Mouse (Mus musculus): ENCODE data around the gene Inpp5b. TPM values are rescaled to one million over a fixed set of nuclear protein-coding genes. Genes with fewer than 3 reads are reported as not detected.

The Inpp5b gene
- polyA plus RNA-seq, 1 experiment = 47.3 TPM

- TF ChIP-seq POLR2A (IDR thresholded peaks at IDR 0.05; ENCODE audit: borderline replicate concordance, extremely low read depth, insufficient read depth, insufficient read length, poor library complexity, severe bottlenecking) (no peak), CTCF (IDR thresholded peaks at IDR 0.05; ENCODE audit: borderline replicate concordance, extremely low read depth, insufficient read depth, insufficient read length) (no peak)
- no peak for DNase-seq (ENCODE audit: low read depth)
These were observed 32.3 kb downstream of the Inpp5b start for GRCm38 (mm10) chr4:124773995-124774394.

DNA sequence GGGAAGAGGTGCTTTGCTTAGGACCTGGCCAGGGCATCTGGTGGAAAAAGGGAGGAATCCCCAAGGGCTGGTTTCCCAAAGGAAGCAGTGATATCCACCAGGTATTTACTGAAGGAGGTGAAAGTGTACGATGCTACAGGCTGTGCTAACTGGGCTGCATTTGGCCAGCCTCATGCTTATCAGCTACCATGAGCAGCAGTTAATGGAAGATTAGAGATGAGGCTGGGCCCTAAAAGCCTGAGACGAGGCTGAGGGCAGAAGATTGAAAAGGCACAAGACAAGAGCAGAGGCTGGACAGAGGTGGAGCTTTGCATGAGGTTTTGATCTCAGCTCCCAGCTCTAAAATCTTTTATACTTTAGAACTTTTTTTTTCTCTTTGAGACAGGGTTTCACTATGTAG, 32.8 kb downstream of the Inpp5b start:
- DNase-seq (ENCODE audit: low read depth) = no peak
- TF ChIP-seq CTCF (IDR thresholded peaks at IDR 0.05; ENCODE audit: borderline replicate concordance, extremely low read depth, insufficient read depth, insufficient read length) (no peak), POLR2A (IDR thresholded peaks at IDR 0.05; ENCODE audit: borderline replicate concordance, extremely low read depth, insufficient read depth, insufficient read length, poor library complexity, severe bottlenecking) (no peak)

DNA sequence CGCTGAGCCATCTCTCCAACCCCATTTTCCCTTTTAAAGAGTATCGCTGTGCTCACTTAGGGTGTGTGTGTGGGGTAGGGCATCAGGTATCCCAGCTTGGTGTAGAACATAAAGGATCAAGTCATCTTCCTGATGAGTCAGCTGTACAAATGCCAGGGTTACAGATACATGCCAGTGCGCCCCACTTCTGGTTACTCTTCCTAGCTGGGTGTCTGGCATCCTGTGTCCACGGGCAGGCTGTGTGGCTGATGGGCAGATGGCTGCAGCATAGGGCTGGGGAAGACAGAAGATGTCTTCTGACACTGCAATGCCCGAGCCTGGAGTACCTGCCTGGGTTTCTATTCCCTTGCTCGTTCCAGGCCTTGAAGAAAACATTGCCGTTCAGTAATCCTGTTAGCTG, 39.7 kb downstream of the Inpp5b start:
- no peak for TF ChIP-seq CTCF (IDR thresholded peaks at IDR 0.05; ENCODE audit: borderline replicate concordance, extremely low read depth, insufficient read depth, insufficient read length)
- no peak for TF ChIP-seq POLR2A (IDR thresholded peaks at IDR 0.05; ENCODE audit: borderline replicate concordance, extremely low read depth, insufficient read depth, insufficient read length, poor library complexity, severe bottlenecking)

GRCm38 (mm10) chr4:124782395-124782794, 40.7 kb downstream of the Inpp5b start:
- DNase-seq (ENCODE audit: low read depth) = no peak
- TF ChIP-seq POLR2A (IDR thresholded peaks at IDR 0.05; ENCODE audit: borderline replicate concordance, extremely low read depth, insufficient read depth, insufficient read length, poor library complexity, severe bottlenecking) = no peak
- TF ChIP-seq CTCF (IDR thresholded peaks at IDR 0.05; ENCODE audit: borderline replicate concordance, extremely low read depth, insufficient read depth, insufficient read length) = no peak

More for the DNA sequence above, 39.7 kb downstream of the Inpp5b start:
- no peak for DNase-seq (ENCODE audit: low read depth)

- TF ChIP-seq POLR2A (IDR thresholded peaks at IDR 0.05; ENCODE audit: borderline replicate concordance, extremely low read depth, insufficient read depth, insufficient read length, poor library complexity, severe bottlenecking) (no peak), CTCF (IDR thresholded peaks at IDR 0.05; ENCODE audit: borderline replicate concordance, extremely low read depth, insufficient read depth, insufficient read length) (no peak)
- DNase-seq (ENCODE audit: low read depth) = no peak
These were observed 42.3 kb downstream of the Inpp5b start for GRCm38 (mm10) chr4:124783937-124784336.

- DNase-seq (ENCODE audit: low read depth) = no peak
- TF ChIP-seq POLR2A (IDR thresholded peaks at IDR 0.05; ENCODE audit: borderline replicate concordance, extremely low read depth, insufficient read depth, insufficient read length, poor library complexity, severe bottlenecking) = no peak
- TF ChIP-seq CTCF (IDR thresholded peaks at IDR 0.05; ENCODE audit: borderline replicate concordance, extremely low read depth, insufficient read depth, insufficient read length) = no peak
These were observed 48.4 kb downstream of the Inpp5b start for GRCm38 (mm10) chr4:124790013-124790412.

DNA sequence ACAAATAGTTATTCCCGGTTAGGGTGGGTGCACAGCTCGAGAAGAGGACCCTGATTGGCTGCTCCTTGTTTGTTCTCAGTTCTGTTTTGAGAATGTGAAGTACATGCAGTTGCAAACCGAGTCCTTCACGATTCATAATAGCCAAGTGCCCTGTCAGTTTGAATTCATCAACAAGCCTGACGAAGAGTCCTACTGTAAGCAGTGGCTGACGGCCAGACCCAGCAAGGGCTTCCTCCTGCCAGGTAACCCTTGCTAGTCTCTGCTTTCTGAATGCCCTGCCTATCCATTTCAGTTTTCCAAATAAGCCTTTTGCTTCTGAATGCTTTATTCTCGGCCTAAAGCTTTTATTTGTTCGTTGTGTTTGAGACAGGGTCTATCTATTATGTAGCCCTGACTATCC, 50.5 kb downstream of the Inpp5b start:
- TF ChIP-seq CTCF (IDR thresholded peaks at IDR 0.05; ENCODE audit: borderline replicate concordance, extremely low read depth, insufficient read depth, insufficient read length) = no peak
- no peak for TF ChIP-seq POLR2A (IDR thresholded peaks at IDR 0.05; ENCODE audit: borderline replicate concordance, extremely low read depth, insufficient read depth, insufficient read length, poor library complexity, severe bottlenecking)
- no peak for DNase-seq (ENCODE audit: low read depth)

- no peak for DNase-seq (ENCODE audit: low read depth)
- TF ChIP-seq POLR2A (IDR thresholded peaks at IDR 0.05; ENCODE audit: borderline replicate concordance, extremely low read depth, insufficient read depth, insufficient read length, poor library complexity, severe bottlenecking) (no peak), CTCF (IDR thresholded peaks at IDR 0.05; ENCODE audit: borderline replicate concordance, extremely low read depth, insufficient read depth, insufficient read length) (no peak)
These were observed 54.5 kb downstream of the Inpp5b start for GRCm38 (mm10) chr4:124796141-124796540.

GRCm38 (mm10) chr4:124796913-124797312, 55.3 kb downstream of the Inpp5b start:
- DNase-seq (ENCODE audit: low read depth) = no peak
- TF ChIP-seq CTCF (IDR thresholded peaks at IDR 0.05; ENCODE audit: borderline replicate concordance, extremely low read depth, insufficient read depth, insufficient read length) (no peak), POLR2A (IDR thresholded peaks at IDR 0.05; ENCODE audit: borderline replicate concordance, extremely low read depth, insufficient read depth, insufficient read length, poor library complexity, severe bottlenecking) (no peak)

DNA sequence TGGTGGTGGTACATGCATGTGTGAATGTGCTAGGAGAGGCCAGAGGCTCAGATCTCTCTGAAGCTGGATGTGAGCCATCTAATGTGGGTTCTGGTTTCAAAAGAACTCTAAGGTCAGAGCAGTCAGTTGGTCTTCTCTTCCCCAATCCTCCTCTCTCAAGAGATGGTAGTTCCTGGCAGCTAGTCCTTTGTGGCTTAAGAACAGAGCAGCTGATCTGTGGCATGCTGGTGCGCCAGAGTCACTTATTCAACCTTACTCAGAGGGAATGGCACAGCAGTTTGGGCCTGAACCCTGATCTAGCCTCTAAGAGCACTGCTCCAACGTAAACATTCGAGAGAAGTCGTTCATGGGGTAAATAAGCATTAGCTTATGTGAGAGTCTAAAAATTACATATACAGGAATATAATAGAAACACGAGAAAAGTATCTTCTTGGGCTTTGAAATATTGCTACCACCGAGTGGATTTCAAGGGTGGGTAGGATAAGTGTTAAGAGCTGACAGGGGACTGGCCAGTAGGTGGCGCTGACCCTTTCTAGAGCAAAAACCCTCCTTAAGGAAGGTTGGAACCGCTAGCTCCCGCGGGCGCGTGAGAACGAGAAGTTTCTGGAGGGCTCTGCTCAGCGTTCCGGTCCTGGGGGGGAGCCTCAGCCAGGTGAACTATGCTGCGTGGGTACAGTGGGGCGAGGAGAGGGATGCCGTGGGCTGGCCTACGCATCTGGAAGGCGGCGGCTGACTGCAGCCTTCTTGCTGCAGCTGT, 60.1 kb downstream of the Inpp5b start, which contains the start of gene Mtf1:
Gene Mtf1 (plus strand): TSS at position 553 of the 757 bp plus-strand sequence.
- TF ChIP-seq CTCF (IDR thresholded peaks at IDR 0.05; ENCODE audit: borderline replicate concordance, extremely low read depth, insufficient read depth, insufficient read length) (peak; percentile 85), POLR2A (IDR thresholded peaks at IDR 0.05; ENCODE audit: borderline replicate concordance, extremely low read depth, insufficient read depth, insufficient read length, poor library complexity, severe bottlenecking) (no peak)
- peak; percentile 96 for DNase-seq (ENCODE audit: low read depth)

DNA sequence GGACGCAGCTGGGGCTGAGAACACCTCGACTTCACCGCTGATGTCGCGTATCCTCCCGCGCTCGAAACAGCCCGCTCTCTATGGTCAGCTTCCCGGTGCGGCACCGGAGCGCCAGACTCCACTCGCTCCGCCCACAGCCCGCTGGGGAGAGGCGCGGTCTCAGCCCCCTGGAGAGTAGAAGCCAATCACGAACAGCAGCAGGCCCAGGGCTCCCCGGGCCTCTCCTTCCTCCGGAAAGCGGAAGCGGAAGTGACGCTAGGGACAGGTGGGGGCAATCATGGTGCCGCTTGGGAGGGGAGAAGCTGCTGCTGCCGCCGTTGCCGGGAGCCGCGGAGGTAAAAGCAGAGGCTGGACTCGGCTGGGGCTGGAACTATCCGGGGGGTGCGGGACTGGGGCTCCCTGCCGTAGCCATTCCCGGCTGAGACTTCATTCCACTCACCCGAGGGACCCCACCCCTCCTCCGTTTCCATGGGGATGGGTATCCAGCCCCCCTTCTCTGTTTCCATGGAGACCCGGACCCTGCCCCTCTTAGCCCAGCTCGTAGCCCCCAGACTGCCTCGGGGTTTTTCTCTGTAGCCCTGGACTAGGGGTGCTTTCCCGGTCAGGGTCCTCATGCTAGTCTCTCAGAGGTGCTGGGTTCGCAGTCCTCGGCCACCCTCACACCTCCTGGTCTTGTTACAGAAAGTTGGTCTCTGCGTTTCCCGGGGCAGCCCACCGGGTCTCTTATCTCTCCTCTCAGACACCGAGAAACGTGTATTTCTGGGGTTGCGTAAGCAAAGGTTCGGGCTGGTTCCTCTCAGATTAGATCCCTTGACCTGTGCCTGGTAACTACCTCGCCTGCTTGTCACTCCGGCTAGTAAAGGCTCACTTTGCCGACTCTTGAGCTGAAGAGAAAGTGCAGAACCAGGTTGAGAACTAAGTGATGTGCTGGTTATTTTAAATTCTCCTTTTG, 60.9 kb downstream of the Inpp5b start:
- peak; percentile 55; the same call in 1 of the 2 replicates for TF ChIP-seq POLR2A (IDR thresholded peaks at IDR 0.05; ENCODE audit: borderline replicate concordance, extremely low read depth, insufficient read depth, insufficient read length, poor library complexity, severe bottlenecking)
- TF ChIP-seq CTCF (IDR thresholded peaks at IDR 0.05; ENCODE audit: borderline replicate concordance, extremely low read depth, insufficient read depth, insufficient read length) = no peak
- DNase-seq (ENCODE audit: low read depth) = peak; percentile 99

Data from brain, embryonic 14.5 days (tissue).